Mouse (Mus musculus): ENCODE results near the gene Defb10. TPM values are rescaled to one million over a fixed set of nuclear protein-coding genes. Genes with fewer than 3 reads are reported as not detected.
"Not testable (repeated sequence)": the region's sequence is repeated elsewhere in the genome, so short reads cannot be mapped to it uniquely, and the experiment has no call there.

Gene Defb10
- not detected in 2 replicates for total RNA-seq (2021)
- long read RNA-seq, result 0 reads

DNA sequence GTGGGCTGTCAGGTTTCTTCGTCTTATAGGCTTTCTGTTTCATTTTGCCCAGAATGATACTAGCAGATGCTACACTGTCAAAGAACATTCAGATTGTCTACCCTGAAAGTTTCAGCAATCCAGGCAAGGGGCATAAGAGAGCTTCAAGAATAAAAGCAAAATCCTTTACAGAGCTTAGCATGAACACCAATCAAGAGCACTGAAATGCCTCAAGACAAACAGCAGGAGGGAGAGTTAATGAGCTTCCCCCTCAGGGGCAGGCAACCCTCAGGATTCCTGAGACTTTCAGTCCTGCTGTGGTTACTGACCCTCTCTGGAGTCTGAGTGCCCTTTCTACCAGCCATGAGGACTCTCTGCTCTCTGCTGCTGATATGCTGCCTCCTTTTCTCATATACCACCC, at the start of gene Defb10:
Defb10 (plus strand) TSS at position 316 of the 400 bp plus-strand sequence.
- DNase-seq, result not testable (repeated sequence)

DNA sequence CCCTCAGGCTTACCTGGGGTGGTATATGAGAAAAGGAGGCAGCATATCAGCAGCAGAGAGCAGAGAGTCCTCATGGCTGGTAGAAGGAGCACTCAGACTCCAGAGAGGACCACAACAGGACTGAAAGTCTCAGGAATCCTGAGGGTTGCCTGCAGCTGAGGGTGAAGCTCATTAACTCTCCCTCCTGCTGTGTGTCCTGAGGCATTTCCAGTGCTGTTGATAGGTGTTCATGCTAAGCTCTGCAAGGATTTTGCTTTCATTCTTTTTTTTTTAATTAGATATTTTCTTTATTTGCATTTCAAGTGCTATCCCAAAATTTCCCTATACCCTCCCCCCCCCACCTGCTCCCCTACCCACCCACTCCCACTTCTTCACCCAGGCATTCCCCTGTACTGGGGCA, 26.6 kb downstream of the Defb10 start, which contains the start of gene Defb9:
Defb9 (minus strand) TSS at position 101 of the 400 bp plus-strand sequence.
- not testable (repeated sequence) for DNase-seq

DNA sequence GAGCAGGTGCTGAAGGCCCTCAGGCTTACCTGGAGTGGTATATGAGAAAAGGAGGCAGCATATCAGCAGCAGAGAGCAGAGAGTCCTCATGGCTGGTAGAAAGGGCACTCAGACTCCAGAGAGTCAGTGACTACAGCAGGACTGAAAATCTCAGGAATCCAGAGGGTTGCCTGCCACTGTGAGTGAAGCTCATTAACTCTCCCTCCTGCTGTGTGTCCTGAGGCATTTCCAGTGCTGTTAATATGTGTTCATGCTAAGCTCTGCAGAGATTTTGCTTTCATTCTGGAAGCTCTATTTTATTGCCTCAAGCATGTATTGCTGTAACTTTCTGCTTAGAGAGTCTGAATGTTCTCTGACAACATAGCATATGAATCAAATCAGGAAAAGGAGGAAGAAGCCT, 47.6 kb downstream of the Defb10 start, which contains the start of gene Defb11:
Defb11 (minus strand) TSS at position 123 of the 400 bp plus-strand sequence.
- DNase-seq, result not testable (repeated sequence)

Other genes starting within 250 kb of the Defb10 start
- not detected in 2 replicates for gene Defa26, start 240.7 kb upstream of the Defb10 start, total RNA-seq (2021)
- gene Defa17, start 203.1 kb upstream of the Defb10 start, total RNA-seq (2021), result not detected in 2 replicates
- not detected in 2 replicates for gene Defa34, start 193.1 kb upstream of the Defb10 start, total RNA-seq (2021)
- gene AY761184, start 155.3 kb upstream of the Defb10 start, total RNA-seq (2021), result not detected in 2 replicates
- not detected in 2 replicates for gene Defa24, start 124.4 kb upstream of the Defb10 start, total RNA-seq (2021)
- gene Defb50, start 35.4 kb upstream of the Defb10 start, total RNA-seq (2021), result not detected in 2 replicates
- not detected in 2 replicates for gene Defb2, start 19.0 kb upstream of the Defb10 start, total RNA-seq (2021)
- not detected in 2 replicates for gene Defb9, start 26.5 kb downstream of the Defb10 start, total RNA-seq (2021)
- not detected in 2 replicates for gene Defb11, start 47.5 kb downstream of the Defb10 start, total RNA-seq (2021)
- not detected in 2 replicates for gene Defb15, start 73.8 kb downstream of the Defb10 start, total RNA-seq (2021)
- gene Defb35, start 79.5 kb downstream of the Defb10 start, total RNA-seq (2021), result not detected in 2 replicates
- gene Defb13, start 87.9 kb downstream of the Defb10 start, total RNA-seq (2021), result not detected in 2 replicates
- not detected in 2 replicates for gene Fam90a1a, start 99.8 kb downstream of the Defb10 start, total RNA-seq (2021)
- not detected in 2 replicates for gene Ccdc70, start 110.9 kb downstream of the Defb10 start, total RNA-seq (2021)
- 1.3 and 1.5 TPM in 2 replicates for gene Atp7b, start 201.4 kb downstream of the Defb10 start, total RNA-seq (2021)
- gene Alg11, start 201.8 kb downstream of the Defb10 start, total RNA-seq (2021), result 32.2 and 36.3 TPM in 2 replicates

All from adrenal gland, postnatal 25 days (tissue).